Mouse (Mus musculus) megakaryocyte, adult 5-6 weeks (primary cell): ENCODE measurements around the gene Adcy7. TPM values are rescaled to one million over a fixed set of nuclear protein-coding genes. Genes with fewer than 3 reads are reported as not detected.

ENCODE experiments used
- ATAC-seq: 2 replicates; pipeline ENCODE4 v1.8.0; 2016; ENCODE audit warnings: mild to moderate bottlenecking, inconsistent platforms; ENCODE audit not compliant: poor library complexity, severe bottlenecking
- total RNA-seq, 2 experiments: library from RNA; stranded (forward) in 1 of 2; stranded (reverse) in 1 of 2; fragments of 153-499, 151-499 nt in 1 of 2; fragments of 221-1000, 200-1000 nt in 1 of 2; gene quantifications; 2 replicates each; pipeline versions ENCODE4 v1.2.3 to v1.2.4; 2015 to 2017

The Adcy7 gene
- total RNA-seq, 2 experiments from 2014 or later, result 43.5 to 70.3 TPM

DNA sequence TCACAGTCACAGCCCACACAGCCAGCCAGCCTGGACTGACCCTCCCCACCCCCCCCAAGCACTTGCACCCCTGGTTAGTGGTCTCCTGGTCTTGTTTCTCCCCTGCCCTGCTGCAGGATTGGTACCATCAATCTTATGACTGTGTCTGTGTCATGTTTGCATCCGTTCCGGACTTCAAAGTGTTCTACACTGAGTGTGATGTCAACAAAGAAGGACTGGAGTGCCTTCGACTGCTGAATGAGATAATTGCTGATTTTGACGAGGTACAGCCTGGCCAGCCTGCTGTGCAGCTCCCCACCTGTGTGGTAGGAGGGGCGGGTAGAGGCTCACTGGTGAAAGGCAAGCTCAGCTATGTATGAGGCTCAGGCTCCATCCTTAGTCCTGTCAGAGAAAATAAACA, 53.0 kb downstream of the Adcy7 start:
- ATAC-seq, result no peak

DNA sequence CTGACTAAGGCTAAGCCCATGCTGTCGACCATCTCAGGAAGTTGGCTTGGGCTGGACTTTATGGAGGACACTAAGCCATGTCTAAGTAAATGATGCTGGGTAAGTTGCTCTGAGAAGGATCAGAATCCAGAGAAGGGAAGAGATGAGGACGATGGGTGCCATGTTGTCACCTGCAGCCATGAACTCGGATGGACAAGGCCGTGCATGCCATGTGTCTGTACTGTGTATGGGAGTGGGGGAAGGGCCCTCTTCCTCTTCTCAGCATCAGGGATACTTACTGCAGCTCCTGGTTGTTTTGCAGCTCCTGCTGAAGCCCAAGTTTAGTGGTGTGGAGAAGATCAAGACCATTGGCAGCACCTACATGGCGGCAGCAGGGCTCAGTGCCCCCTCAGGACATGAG, 53.6 kb downstream of the Adcy7 start:
- no peak for ATAC-seq

DNA sequence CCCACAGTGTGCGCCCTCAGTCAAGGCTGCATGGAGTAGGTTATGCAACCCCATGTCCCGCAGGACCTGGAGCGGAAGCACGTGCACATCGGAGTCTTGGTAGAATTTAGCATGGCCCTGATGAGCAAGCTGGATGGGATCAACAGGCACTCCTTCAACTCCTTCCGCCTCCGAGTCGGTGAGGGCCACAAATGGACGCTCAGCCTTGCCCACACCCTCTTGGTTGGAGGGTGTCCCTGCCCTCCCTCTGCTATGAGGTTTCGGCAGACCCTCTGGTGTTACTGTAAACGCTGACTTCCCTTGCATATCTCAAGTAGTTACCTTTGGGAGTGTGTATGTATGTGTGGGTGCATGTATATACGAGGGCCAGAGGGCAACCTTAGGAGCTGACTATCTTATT, 54.1 kb downstream of the Adcy7 start:
- ATAC-seq, result no peak

DNA sequence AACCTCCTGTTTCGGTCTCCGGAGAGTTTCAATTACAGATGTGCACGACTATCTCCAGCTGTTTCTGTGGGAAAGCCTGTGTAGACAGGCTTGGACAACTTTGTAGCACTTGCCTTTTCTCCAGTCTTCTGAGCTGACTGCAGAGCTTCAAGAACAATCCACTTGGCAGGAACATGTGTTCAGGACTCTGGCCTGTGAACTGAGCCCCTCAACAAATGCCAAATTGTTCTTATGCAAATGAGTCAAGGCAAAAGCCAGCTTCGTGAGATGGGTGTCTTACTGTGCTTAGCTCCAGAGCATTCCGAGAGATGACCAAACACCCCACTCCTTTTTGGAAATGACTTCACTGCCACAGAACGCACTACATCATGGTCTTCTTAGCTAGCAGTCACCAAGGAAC, 56.5 kb downstream of the Adcy7 start:
- ATAC-seq, result no peak

DNA sequence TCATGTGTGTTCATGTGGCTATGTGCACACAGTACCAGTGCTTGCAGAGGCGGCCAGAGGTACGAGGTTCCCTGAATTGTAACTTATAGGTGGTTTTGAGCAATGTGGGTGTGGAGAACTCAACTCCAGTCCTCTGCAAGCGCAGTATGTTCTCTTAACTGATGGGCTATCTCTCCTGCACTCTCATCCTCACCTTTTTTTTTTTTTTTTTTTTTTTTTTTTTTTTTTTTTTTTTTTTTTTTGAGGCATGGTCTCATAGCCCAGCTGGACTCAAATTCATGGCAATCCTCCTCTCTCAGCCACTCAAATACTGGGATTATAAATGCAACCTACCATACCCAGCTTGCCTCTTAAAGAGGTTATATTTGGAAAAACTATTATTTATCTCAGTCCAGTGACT, 58.6 kb downstream of the Adcy7 start:
- ATAC-seq, result no peak

DNA sequence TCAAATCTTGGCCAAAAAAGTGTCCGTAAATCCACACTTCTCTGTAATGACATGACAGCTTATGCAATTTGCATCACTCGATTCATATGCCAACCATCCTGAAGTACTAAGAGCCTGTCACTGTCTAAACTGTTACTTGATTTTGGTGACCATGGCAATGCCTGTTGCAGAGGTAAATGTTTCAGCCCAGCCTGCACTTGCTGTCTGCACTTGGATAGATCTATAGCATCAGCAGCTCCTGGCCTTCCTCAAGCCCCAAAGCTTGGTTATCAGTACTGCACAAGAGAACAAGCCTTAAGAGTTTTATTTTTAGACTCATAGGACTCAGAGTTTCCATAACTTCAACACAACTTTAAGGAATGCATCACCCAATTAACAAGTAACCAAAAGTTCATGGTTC, 62.2 kb downstream of the Adcy7 start:
- no peak for ATAC-seq

DNA sequence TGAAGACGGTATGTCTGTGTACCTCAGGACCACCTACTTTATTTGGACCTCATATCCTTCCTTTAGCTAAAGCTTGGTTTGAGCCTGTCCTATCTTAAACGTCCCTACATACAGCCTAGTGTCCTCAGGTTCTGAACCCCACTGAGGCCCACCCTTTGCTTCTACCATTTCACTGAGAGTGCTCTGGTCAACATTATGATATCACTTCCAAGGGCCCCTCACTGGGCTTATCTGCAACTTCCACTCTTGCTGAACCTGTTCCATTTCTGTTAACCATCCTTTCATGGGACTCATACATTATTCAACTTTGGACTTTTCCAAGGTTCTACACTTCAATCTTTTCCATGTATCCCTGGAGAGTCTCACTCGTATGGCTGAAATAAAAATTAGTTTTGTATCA, 62.8 kb downstream of the Adcy7 start:
- no peak for ATAC-seq

DNA sequence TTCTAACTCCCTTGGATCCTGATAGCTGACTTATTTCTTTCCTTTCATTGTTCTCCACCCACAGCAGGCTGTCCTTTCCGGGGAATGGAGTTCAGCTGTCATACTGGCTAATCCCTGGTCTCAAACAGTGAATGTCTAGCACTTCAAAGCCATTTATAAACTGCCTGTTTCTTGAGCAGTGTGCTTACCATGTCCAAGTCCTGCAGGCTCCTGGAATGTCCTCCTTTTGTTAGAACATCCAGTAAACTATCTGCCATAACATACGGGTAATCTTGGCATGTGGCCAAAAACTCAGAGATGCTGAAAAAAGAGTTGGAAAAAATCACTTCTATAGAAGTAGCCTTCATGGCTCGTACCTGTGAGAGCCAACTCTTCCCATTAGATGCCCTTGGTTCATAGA, 67.0 kb downstream of the Adcy7 start:
- no peak for ATAC-seq

DNA sequence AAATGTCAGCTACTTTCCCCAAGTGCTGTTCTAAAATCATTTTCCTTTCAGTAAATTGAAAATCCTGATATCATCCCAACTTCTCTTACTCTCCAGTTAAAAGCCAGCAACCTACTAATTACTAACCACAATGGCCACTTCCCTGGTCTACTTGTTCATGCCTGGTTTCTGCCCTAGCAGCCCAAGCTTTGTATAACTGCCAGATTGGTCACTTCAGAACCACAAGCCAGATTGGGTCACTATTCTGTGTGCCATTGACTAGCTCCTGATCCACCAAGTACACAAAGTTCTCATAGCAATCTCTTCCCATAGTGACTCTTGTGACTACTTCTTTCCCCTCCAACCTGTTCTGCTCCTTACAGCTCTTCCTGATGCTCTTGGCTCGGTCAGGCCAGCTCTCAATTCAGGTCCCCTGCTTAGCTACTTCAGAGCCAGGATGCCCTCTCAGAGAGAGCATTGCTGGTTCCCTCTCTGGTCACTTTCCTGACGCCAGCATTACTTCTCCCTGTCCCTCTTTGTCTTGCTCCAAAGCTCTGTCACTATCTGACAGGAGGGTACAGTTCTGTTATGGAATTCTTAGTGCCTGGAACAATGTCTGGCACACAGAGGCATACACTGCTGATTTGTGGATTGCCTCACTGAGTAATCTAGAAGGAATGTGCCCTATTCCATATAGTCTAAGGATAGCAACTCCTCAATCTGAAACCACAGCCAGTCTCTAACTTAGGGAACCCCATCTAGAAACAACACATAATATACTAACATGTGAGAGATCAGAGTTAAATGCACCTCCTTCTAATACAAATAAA, 67.9 kb downstream of the Adcy7 start:
- no peak for ATAC-seq

DNA sequence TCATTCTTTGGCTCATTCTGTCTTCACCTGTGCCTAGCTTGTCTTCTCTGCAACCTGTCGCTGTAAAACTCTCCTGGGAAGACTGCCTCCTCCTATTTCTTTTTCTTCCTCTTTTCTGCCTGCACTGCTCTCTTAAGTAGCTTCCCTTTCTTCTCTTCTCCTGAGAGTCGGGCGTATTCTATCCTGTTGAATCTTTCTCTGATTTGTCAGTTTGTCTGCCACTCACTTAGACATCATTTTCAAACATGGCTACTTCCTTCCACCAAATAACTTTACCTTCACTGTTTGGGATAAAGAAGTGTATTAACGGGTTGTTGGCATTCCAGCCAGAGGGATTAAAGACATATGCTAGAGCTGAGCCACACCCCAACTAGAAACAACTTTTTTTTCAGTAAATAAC, 69.8 kb downstream of the Adcy7 start:
- no peak for ATAC-seq

DNA sequence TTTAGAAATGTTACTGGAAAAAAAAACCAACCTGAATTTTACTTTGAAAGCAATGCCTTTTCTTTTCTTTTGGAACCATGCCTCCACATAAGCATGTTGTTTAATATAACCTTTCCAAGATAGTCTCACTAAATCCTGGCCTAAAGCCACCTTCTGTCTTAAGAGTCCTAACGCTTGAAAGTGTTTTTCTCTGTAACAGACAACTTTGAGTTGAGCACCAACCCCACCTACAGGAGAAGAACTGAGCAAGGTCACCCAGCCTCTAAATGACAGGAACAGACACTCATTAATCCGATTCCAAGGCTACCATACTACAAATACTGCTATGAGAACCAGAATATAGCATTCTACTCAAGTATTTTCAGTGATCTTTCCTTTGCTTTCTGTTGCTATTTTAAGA, 76.8 kb downstream of the Adcy7 start:
- no peak for ATAC-seq

DNA sequence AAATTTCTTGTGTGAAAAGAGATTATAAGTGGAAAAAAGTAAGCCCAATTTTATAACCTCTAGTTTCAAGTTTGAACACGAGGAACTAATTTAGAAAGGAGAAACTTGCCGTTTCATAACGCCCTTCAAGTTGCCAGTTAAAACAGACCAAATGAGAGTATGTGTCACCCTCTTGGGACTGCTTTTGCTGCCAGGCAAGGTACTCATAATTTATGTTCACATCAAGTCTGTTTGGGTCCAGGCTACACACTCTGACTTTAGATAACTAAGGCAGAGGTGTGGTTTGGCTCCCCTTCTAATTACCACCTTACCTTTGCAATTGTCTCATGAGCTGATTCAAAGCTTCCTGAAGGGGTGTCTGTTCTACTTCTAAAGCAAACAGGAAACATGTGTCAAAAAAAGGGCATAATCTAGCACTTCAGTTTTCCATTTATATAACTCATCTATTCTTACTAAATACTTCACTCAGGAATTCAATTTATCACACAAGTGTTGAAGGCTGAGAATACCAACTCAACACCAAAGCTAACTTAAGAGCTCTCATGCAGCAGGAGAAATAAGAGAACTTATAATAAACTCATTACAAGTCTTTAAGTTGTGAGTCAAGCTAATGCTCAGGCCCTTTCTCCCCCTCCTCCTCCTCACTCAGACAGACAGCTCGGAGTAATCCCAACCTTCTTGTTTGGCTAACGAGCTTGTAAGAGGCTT, 85.2 kb downstream of the Adcy7 start:
- ATAC-seq, result no peak

DNA sequence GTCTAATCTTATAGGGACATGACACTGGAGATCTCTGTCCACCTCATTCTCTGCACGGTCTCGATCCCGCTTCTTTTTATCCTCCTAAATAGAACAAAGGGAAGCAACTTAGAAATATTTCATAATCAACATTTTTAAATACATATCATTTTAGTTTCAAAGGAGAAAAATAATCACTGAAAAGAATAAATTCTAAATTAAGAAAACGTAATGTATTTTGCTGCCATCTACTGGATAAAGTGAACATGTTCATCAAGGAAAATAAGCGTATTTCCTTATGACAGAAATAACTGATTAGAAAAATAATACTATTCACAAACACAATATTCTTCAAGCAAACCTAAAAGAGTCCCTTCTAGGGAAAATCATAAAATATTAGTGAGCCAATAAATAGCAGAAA, 85.7 kb downstream of the Adcy7 start:
- no peak for ATAC-seq

DNA sequence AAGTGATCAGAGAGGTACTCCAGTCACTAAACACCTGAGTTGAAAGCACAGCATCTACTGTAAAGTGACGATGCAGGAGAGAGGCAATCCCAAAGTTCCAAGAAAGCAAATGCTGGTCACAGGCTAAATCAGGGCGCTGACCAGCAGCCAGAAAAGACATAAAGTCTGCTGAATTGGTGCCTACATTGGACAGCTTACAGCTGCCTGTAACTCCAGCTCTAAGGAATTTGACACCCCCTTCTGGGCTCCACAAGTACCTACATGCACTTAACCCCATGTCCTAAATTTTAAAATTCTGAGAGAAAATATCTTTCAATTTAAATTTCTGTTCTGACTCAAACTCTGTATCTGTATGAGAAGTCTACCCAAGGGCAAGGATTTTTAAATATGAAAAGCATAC, 87.8 kb downstream of the Adcy7 start:
- ATAC-seq, result no peak

DNA sequence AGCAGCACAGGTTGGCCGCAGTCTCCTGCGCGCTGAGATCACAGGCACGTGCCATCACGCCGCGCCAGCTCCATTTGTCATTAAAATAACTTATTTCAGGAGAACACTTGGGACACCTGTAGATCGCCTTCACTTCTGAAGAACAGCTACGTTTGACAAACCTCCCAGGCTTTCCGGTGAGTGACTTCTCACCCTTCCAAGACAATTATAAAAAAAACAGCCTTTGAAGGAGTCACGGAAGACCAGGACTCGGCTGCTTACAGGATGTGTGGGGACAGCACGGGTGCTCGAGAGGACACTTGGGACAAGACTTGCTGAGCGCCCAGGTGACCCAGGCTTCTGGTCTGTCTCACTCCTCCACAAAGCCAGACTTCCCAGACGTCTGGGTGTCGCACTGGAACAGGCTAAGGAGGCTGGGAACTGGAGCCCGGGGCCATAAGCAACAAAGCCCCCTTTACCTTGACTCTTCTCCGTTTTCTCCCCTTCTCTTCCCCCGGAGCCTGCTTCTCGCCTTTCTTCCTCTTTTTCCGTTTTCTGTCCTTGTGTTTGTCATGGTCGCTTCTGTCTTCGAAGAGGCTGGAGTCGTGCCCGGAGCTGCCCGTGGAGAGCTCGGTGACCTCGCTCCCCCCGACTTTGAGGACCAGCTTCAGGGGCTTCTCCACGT, 89.0 kb downstream of the Adcy7 start:
- ATAC-seq, result peak; percentile 17

DNA sequence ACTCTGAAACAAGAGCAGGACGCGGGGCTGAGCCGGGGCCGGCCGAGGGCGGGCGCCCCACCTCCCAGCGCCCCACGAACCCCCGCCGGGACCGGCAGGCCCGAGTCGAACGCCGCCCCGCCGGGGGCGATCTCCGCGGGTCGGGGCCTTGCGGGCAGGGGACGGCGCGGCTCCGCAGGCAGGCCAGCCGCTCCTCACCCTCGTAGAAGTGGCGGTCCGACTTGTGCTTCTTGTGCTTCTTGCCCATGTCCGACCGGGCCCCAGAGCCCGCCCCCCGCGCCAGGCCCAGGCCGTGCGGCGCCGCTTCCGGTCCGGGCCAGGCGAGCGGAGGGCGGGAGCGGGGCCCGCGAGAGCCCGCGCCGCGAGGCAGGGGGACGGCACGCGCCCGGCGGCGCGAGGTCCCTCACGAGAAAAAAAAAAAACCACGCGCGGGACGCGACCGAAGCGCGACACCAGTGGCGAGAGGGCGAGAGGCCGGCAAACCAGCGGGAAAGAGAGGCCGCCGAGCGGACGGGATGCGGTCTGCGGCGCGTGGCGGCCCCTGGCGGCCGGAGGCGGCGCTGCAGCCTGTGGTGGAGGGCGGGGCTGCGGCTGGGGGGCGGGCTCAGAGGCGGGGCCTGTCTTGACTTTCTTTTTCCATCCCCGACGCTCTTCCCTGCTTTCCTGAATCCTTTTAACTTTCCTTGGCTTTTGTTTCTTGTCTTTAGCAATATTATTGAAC, 89.7 kb downstream of the Adcy7 start, which contains the start of gene Brd7:
Gene Brd7, minus strand, starts transcription at position 487 of the 721 bp plus-strand sequence.
- ATAC-seq, result peak; percentile 89

DNA sequence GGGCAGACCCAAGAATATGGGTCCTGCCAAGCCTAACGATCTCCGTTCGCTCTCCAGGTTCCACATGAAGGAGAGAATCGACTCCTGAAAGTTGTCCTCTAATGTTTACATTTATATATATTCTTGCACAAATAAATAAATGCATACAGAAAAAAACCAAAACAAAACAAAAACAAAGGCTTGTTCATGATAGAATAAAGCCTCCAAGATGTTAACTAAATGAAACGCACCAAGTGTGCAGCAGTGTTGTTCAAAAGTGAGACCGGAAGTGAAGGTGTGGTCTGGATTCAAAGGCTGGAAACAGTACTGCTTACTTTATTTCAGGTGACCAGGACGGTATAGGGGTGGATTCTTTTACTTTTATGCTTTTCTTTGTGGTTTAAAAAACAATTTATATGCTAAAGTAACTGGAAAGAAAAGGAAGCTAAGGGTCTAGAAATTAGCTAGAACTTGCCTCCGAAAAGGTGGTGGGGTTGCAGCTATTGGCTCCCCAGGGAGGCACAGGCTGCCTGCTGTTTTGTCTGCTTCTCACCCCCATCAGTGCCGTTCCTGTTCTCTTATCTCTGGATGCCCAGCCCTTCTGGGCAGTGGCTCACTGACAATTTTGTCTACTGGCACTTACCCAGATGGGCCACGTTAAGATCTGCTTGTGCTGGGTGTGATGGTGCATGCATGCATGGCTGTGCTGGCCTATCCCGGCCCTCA, 90.4 kb downstream of the Adcy7 start:
- peak; percentile 33; the same call in 1 of the 2 replicates for ATAC-seq

DNA sequence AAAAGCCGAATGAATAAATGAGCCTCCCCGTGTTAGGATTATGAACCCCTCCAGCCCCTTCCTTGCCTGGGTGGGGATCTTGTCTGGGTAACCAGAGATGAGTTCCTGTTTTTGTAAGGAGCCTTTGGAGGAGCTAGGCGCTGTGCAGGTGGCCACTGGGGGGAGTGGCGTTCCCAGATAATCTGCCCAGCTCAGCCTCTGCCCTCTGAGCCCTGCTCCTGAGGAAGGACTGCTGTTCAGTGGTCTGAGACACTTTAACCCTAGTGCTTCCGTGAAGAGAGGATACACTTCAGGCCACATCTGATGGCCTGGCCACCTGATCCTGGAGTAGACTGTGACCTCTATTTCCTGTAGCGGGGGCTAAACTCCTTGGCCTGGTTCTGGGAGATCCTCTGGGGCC, 97.0 kb downstream of the Adcy7 start:
- ATAC-seq, result peak; percentile 56

DNA sequence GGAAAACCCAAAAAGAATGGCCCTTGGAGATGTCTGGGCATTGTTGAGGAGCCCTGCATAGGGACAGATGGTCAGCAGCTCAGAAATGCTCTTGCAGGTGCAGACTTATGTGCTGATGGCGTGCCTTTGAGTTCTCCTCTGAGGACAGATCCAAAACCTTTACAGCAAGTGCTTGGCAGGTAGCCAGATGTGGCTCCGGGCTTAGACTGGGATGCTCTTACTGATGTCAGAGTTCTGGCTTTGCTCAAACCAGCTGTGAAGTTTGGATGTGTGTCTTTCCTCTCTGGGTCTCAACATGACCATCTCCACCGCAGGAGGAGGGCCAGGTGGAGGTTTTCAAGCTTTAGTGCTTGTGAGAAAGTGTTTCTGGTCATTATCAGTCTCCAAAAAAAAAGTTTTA, 97.6 kb downstream of the Adcy7 start:
- no peak for ATAC-seq

DNA sequence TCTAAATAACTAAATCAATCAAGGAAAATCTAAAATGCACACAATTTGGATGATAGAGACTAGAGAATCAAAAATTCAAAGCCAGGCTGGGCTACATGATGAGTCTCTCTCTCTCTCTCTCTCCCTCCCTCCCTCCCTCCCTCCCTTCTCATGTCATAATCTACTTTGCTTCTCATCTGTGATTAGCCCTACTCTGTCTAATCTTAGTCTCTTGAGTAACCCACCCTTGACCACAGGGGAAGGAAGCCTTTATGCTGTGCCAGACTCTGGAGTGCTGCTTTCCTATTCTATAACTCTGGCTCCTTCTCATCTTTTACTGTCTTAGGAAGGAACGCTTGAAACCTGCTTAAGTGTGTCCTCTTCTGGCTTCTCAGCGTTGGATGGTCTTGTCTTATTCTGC, 99.3 kb downstream of the Adcy7 start:
- no peak for ATAC-seq
